Mouse (Mus musculus) cerebellum, adult 11-12 months (tissue): ENCODE measurements around the gene Hoxd12.
A peak's percentile ranks its signal among the peaks of the same experiment; 100 is the strongest.

Source experiments
- DNase-seq: peaks from one replicate; pipeline ENCODE4 v3.0.0; 2022

Gene Hoxd12

GRCm38 (mm10) chr2:74710929-74711543 is 36.2 kb downstream of the Hoxd12 start:
- no peak for DNase-seq

DNA sequence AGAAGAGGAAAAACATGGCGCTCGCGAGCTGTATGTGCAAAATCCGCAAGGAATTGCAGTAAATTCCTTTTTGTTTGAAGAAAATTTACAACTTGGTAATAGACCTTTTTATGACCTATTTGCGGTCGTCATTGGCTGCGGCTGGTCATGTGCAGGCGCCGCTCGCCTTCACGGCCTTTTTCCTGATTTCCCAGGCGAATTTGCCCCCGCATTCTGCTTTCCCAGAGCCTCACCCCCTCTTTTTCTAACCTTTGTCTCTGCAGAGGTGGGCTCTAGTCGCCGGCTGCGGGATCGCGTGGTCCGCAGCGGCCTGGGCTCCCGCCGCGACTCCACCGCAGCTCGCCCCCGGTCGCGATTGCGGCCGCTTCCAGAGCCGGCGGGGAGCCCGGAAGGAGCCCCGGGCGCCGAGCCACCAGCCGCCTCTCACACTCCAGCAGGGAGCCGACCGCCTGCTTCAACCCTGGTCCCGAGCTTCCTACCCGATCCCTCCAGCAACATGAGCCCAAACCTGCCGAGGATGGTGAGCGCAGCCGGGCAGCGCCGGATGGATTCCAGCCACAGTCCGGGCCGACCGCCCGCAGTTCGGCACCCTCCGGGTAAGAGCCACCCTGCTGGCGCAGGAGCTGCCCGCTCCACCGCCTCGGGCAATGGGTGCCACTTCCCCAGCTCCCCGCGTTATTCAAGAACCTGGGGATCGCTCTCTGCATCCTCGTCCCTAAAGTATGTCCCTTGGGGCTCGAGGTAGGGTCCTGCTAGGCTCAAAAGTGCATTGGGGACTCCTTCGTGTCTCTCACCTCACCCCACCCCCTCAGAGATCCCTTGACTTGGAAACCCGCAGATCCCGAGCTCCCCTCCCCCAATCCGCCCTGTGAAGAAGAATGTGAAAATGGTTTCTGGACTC is 37.2 kb downstream of the Hoxd12 start, which contains the start of the genes Hoxd3 and Hoxd4:
Gene Hoxd3 (plus strand): TSS at position 207 of the 901 bp plus-strand sequence.
Gene Hoxd4 (plus strand): TSS at position 209 of the 901 bp plus-strand sequence.
- no peak for DNase-seq

DNA sequence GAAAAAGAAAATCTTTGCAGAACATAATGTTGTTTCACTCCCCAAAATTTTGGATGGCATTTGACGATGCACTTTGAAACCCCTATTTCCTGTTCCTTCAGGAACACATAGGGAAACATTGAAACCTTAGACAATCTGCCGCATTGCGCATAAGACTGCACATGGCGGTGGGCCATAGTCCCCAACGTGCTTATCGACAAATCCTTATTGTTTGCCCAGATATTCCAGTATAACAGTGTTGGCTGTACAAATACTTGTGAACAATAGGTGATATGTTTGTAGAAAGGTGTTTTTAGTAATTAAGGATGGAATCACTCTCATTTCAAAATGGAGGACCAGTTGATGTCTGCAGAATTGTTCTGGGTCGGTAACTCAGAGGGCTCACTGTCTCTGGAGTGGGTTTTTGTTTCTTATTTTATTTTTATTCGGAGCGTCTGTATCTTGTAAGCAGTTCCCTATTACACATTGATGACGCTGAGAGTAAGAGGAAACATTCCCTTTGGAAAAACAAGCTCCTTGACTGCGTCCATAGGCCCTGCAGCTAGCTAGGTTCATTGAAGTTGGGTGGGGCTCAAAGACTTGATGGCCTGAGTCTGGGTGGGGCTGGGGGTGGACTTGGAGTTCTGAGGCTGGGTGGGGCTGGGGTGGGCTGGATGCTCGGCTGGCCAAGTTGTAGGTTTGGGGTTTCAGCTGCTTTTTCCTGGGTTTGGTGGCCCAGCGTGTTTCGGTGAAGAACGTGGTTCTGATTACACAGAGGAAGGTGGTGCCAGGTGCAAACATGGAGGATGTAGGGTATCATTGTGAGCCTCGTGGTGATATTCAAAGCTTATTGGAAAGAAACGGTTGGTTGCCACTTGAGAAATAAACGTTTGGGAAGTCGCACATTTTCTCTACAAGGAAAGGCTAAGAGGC is 38.7 kb downstream of the Hoxd12 start:
- no peak for DNase-seq

- DNase-seq, result no peak
These were observed 39.5 kb downstream of the Hoxd12 start for GRCm38 (mm10) chr2:74714156-74714789.

DNA sequence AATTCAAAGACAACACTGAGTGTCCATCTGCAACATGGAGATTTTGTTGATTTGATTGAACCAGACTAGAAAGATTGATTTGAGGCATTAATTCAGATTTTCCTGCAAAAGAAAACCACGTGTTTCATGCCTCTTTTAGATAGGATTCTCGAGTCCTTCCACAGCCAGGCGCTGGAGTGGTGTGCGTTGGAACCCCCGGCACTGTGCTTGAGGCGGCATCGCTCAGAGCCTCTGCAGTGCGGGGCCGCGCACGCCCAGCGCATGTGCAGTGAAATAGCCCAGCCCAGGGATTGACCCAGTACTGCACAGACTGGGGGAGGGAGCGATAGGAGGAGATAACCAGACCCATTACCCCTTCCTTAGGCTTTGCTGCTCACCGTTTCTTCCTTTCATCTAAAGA is 40.1 kb downstream of the Hoxd12 start:
- DNase-seq, result no peak

DNA sequence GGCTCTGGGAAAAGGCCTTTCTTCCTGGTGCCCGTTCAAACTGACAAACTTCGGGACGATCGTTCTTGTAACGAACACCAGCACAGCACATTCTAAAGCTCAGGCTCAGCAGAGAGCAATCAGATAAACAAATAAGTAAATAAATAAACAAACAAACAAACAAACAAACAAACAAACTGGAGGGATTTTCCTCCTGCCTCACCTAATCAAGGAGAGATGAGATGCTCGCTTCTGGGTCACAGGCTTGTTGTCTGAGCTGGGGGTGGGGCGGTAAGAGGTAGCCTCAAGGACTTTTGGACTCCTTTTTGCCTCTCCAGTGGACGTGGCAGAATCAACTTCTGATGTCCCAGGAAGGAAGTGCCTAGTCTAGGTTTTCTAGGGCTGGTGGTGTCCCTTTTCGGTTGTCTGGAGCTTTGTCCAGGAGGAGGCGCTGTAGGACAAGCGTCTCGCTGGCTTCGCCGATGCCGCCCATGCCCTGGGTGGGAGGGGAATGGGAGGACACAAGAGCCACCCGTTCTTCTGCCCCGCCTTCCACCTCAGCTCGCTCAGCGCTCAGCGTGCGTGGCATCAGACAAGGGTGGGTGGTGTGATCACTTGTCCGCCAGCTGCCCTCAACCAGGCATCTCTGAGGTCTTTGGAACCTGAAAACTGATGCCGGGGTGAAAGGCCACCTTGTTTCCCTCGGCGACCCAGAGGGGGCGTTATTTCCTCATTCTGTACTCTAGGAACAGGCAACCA is 40.9 kb downstream of the Hoxd12 start:
- DNase-seq, result peak; percentile 22

GRCm38 (mm10) chr2:74720384-74720783 is 45.6 kb downstream of the Hoxd12 start:
- no peak for DNase-seq

DNA sequence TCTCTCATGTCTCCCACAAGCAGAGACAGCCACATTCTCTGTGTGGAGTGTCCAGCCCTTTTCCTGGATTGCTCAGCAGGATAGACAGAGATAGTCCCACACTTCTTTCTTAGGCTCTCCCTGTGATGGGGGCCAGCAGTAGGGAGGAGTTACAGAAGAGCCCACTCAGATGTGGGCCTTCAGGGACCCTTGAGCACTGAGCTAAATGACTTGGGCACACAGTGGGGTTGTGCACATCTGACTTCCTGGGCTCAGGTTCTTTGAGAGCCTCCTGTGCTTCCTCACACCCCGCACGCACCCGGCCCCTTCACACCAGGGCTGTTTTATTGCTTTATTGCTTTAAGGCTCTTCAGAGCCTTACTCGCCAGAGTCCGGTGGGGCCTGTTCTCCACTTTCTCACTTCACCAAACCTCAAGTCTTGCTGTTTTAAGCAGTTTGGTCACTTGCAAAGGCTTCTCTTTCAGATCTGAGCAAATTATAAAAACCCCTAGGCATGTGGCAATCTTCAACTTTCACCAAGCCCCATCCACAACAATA is 46.2 kb downstream of the Hoxd12 start:
- DNase-seq, result no peak

DNA sequence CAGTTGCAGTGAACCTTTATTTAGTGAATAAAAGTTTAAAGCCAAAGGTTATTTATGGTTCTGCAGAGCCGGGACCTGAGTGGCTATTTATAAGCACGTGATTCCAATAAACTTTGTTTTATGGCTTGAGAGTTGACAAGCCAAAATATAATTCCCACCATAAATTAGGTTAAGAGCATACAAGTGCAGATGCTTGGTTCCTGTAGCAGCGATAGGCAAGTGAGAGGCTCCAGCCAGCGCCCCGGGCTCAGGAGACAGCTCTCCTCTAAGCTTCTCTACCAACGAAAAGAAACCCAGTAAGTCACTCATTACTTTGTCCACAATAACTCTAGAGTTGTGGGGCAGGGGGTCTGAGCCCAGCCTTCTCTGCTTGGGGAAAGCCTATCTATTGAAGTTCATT is 47.1 kb downstream of the Hoxd12 start:
- no peak for DNase-seq

DNA sequence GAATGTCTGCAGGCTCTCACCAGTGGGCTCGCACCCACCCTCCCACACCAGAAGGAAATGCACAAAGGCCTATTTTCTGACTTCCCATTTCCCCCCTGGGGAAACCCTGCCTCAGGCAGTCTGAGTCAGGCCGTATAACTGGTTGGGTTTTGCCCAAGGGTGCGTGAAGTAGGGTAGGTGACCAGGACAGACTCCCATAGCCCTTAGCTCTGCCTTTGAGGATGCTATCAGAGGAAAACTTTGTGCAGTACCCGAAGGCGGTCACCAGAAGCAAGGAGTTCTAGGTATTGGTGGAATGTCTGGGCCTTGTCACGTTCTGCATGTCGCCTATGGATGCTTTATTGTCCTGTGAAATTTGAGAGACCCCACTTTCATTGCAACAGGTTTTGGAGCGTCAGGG is 48.1 kb downstream of the Hoxd12 start:
- no peak for DNase-seq

DNA sequence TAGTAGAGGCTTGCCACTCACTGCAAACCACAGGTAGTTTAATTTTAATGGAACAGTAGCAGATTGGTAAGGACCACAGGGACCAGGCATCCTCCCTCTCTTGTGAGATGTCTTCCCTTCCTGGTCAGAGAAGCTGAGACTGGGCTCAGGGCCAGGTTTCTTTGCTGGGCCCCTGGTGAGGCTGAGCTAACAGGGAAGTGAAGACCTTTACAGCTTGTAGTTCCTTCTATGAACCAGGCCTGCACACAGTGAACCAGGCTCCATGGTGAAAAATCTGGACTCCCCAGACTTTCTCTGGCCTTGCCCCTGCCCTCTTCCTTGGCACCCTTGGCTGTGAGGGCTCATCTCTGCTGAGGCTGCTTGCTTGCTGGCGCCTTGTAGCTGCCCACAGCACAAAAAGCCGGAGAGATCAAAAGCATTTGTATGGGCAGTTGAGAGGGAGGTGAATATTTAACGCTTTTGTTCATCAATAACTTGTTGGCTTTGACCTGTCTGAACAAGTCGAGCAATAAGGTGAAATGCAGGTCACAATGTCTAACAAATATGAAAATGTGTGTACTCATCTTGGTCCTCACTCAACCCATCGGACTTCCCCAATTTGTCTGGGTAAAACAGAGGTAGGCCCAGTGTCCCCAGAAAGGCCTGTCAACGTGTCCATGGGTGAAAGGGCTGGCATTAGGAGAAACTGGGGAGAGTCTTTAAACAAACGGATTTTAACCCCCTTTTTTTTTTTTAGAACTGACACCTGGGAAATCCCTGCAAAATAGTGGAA is 49.6 kb downstream of the Hoxd12 start:
- no peak for DNase-seq

DNA sequence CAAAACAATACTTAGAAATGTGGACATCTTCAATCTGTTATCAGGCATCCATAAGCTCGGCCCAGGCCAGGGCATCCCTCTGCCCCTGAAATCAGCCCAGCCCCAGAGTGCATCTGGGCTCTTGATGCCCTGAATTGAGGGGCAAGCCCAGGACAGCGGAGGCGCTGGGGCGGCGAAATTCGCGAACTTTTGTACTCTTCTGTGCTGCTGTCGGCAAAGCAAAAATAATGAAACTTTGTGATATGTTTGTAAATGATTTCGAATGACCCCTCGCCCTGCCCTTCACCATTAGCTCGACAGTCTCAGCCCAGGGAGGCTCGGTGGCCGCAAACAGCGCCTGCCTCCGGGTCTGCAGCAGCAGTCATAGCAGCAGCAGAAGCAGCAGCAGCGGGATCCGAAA is 50.4 kb downstream of the Hoxd12 start:
- no peak for DNase-seq

DNA sequence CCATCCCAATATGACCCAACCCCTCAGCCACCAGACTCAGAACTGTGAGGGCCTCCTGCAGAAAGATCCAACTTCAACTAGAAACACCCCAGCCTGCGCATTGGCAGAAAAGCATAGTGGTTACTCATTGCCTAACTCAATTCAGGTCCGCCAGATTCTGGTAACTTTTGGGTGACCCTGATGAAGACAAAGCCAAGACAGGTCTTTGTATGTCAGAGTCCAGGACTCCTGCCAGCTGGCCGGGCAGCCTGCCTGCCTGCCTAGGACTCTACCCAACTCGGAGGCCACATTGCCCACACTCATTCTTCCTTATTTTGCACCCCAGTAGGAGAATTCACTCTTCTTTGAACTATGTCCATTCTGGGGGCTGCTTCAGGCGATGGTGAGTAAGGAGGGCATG is 51.7 kb downstream of the Hoxd12 start, which contains the start of gene Gm28230:
Gene Gm28230 (plus strand): TSS at position 178 of the 400 bp plus-strand sequence.
- DNase-seq, result no peak

DNA sequence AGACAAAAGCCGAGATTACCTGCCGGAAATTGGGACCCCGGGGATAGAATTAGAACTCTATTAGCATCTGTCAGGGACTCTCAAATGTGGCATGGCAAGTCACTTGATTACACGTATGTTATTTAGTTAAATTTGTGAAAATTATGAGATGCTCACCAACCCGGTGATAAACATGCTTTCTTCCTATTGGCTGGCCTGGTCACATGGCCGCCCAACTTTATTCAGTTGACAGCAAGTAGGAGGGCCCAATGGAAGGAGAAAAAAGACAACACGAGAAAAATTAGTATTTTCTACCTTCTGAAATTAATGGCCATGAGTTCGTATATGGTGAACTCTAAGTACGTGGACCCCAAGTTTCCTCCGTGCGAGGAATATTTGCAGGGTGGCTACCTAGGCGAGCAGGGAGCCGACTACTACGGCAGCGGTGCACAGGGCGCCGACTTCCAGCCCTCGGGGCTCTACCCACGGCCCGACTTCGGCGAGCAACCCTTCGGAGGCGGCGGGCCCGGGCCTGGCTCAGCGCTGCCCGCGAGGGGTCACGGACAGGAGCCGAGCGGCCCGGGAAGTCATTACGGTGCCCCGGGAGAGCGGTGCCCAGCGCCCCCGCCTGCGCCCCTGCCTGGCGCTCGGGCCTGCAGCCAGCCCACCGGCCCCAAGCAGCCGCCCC is 52.3 kb downstream of the Hoxd12 start:
- no peak for DNase-seq
